Mouse (Mus musculus): Measurements from ENCODE around the gene Asb17. TPM values are rescaled to one million over a fixed set of nuclear protein-coding genes. Genes with fewer than 3 reads are reported as not detected.
A peak's percentile ranks its signal among the peaks of the same experiment; 100 is the strongest.

The Asb17 gene
- polyA plus RNA-seq, 1 experiment from 2014 or later, result not detected

GRCm38 (mm10) chr3:153806773-153807443 is 37.1 kb upstream of the Asb17 start:
- Histone ChIP-seq H3K27ac (ENCODE audit: low read depth) (no peak overlapping the region), H3K27me3 (replicated peaks; ENCODE audit: control insufficient read depth, insufficient read depth, low read length) (no peaks in the 10 kb centered on the region), H3K4me1 (replicated peaks; ENCODE audit: control insufficient read depth, insufficient read depth, low read length) (peaks cover 11% of the 10 kb centered on the region), H3K9me3 (ENCODE audit: control insufficient read depth, low read length) (no peaks in the 10 kb centered on the region), H3K4me3 (ENCODE audit: low read depth, low read length) (no peak overlapping the region), H3K36me3 (ENCODE audit: control insufficient read depth, insufficient read depth, low read length) (no peaks in the 10 kb centered on the region), H3K4me2 (ENCODE audit: low read length) (no peak overlapping the region), H3K9ac (ENCODE audit: low read length) (no peak overlapping the region)
- DNase-seq (ENCODE audit: low spot score), result no peak
- ATAC-seq (replicated peaks; ENCODE audit: low FRiP score, low TSS enrichment, low read depth), result no peak
- 89% methylated on average over 9 of the region's 9 CpGs for WGBS

GRCm38 (mm10) chr3:153807444-153808149 is 36.4 kb upstream of the Asb17 start:
- Histone ChIP-seq H3K9ac (ENCODE audit: low read length) (no peak overlapping the region), H3K9me3 (ENCODE audit: control insufficient read depth, low read length) (no peaks in the 10 kb centered on the region), H3K36me3 (ENCODE audit: control insufficient read depth, insufficient read depth, low read length) (no peaks in the 10 kb centered on the region), H3K4me1 (replicated peaks; ENCODE audit: control insufficient read depth, insufficient read depth, low read length) (peaks cover 11% of the 10 kb centered on the region), H3K27ac (ENCODE audit: low read depth) (no peak overlapping the region), H3K27me3 (replicated peaks; ENCODE audit: control insufficient read depth, insufficient read depth, low read length) (no peaks in the 10 kb centered on the region), H3K4me2 (ENCODE audit: low read length) (no peak overlapping the region), H3K4me3 (ENCODE audit: low read depth, low read length) (no peak overlapping the region)
- DNase-seq (ENCODE audit: low spot score) (no peak), ATAC-seq (replicated peaks; ENCODE audit: low FRiP score, low TSS enrichment, low read depth) (no peak)
- 82% methylated on average over 9 of the region's 9 CpGs for WGBS

GRCm38 (mm10) chr3:153808406-153808805 is 35.6 kb upstream of the Asb17 start:
- Histone ChIP-seq H3K9me3 (ENCODE audit: control insufficient read depth, low read length) (no peaks in the 10 kb centered on the region), H3K36me3 (ENCODE audit: control insufficient read depth, insufficient read depth, low read length) (no peaks in the 10 kb centered on the region), H3K27me3 (replicated peaks; ENCODE audit: control insufficient read depth, insufficient read depth, low read length) (no peaks in the 10 kb centered on the region), H3K4me3 (ENCODE audit: low read depth, low read length) (no peak overlapping the region), H3K4me1 (replicated peaks; ENCODE audit: control insufficient read depth, insufficient read depth, low read length) (peaks cover 11% of the 10 kb centered on the region), H3K27ac (ENCODE audit: low read depth) (no peak overlapping the region), H3K9ac (ENCODE audit: low read length) (no peak overlapping the region), H3K4me2 (ENCODE audit: low read length) (no peak overlapping the region)
- no peak for ATAC-seq (replicated peaks; ENCODE audit: low FRiP score, low TSS enrichment, low read depth)
- no peak for DNase-seq (ENCODE audit: low spot score)
- 66% methylated on average over 13 of the region's 13 CpGs for WGBS

- no peak overlapping the region for H3K4me2 ChIP-seq (ENCODE audit: low read length)
- ATAC-seq (replicated peaks; ENCODE audit: low FRiP score, low TSS enrichment, low read depth) (no peak), DNase-seq (ENCODE audit: low spot score) (no peak)
- no peak overlapping the region for H3K27ac ChIP-seq (ENCODE audit: low read depth)
- H3K27me3 ChIP-seq (replicated peaks; ENCODE audit: control insufficient read depth, insufficient read depth, low read length), result no peaks in the 10 kb centered on the region
- no peak overlapping the region for H3K4me3 ChIP-seq (ENCODE audit: low read depth, low read length)
- H3K9ac ChIP-seq (ENCODE audit: low read length), result no peak overlapping the region
- 89% methylated on average over 8 of the region's 8 CpGs for WGBS
- H3K4me1 ChIP-seq (replicated peaks; ENCODE audit: control insufficient read depth, insufficient read depth, low read length), result peaks cover 19% of the 10 kb centered on the region
- peaks cover 3% of the 10 kb centered on the region; the same call in 1 of the 2 replicates for H3K9me3 ChIP-seq (ENCODE audit: control insufficient read depth, low read length)
- H3K36me3 ChIP-seq (ENCODE audit: control insufficient read depth, insufficient read depth, low read length), result no peaks in the 10 kb centered on the region
These were observed 30.0 kb upstream of the Asb17 start for GRCm38 (mm10) chr3:153814026-153814425.

- H3K27me3 ChIP-seq (replicated peaks; ENCODE audit: control insufficient read depth, insufficient read depth, low read length), result no peaks in the 10 kb centered on the region
- no peak for ATAC-seq (replicated peaks; ENCODE audit: low FRiP score, low TSS enrichment, low read depth)
- 78% methylated on average over 9 of the region's 9 CpGs for WGBS
- H3K27ac ChIP-seq (ENCODE audit: low read depth), result no peak overlapping the region; the same call in 1 of the 2 replicates
- no peak overlapping the region for H3K4me3 ChIP-seq (ENCODE audit: low read depth, low read length)
- H3K4me2 ChIP-seq (ENCODE audit: low read length), result no peak overlapping the region
- H3K36me3 ChIP-seq (ENCODE audit: control insufficient read depth, insufficient read depth, low read length), result no peaks in the 10 kb centered on the region
- H3K4me1 ChIP-seq (replicated peaks; ENCODE audit: control insufficient read depth, insufficient read depth, low read length), result peaks cover 12% of the 10 kb centered on the region
- H3K9me3 ChIP-seq (ENCODE audit: control insufficient read depth, low read length), result peaks cover 3% of the 10 kb centered on the region; the same call in 1 of the 2 replicates
- no peak overlapping the region for H3K9ac ChIP-seq (ENCODE audit: low read length)
- no peak for DNase-seq (ENCODE audit: low spot score)
These were observed 26.6 kb upstream of the Asb17 start for GRCm38 (mm10) chr3:153817376-153817890.

GRCm38 (mm10) chr3:153818723-153819122 is 25.3 kb upstream of the Asb17 start:
- no peak overlapping the region for H3K9ac ChIP-seq (ENCODE audit: low read length)
- ATAC-seq (replicated peaks; ENCODE audit: low FRiP score, low TSS enrichment, low read depth) (no peak), DNase-seq (ENCODE audit: low spot score) (no peak)
- peaks cover 12% of the 10 kb centered on the region for H3K4me1 ChIP-seq (replicated peaks; ENCODE audit: control insufficient read depth, insufficient read depth, low read length)
- no peak overlapping the region for H3K4me3 ChIP-seq (ENCODE audit: low read depth, low read length)
- H3K9me3 ChIP-seq (ENCODE audit: control insufficient read depth, low read length), result peaks cover 3% of the 10 kb centered on the region; the same call in 1 of the 2 replicates
- H3K36me3 ChIP-seq (ENCODE audit: control insufficient read depth, insufficient read depth, low read length), result no peaks in the 10 kb centered on the region
- 92% methylated on average over 3 of the region's 3 CpGs for WGBS
- H3K27me3 ChIP-seq (replicated peaks; ENCODE audit: control insufficient read depth, insufficient read depth, low read length), result no peaks in the 10 kb centered on the region
- H3K4me2 ChIP-seq (ENCODE audit: low read length), result no peak overlapping the region
- H3K27ac ChIP-seq (ENCODE audit: low read depth), result no peak overlapping the region

GRCm38 (mm10) chr3:153819438-153819837 is 24.6 kb upstream of the Asb17 start:
- DNase-seq (ENCODE audit: low spot score) (no peak), ATAC-seq (replicated peaks; ENCODE audit: low FRiP score, low TSS enrichment, low read depth) (no peak)
- H3K9me3 ChIP-seq (ENCODE audit: control insufficient read depth, low read length), result peaks cover 3% of the 10 kb centered on the region; the same call in 1 of the 2 replicates
- no peaks in the 10 kb centered on the region for H3K36me3 ChIP-seq (ENCODE audit: control insufficient read depth, insufficient read depth, low read length)
- peaks cover 19% of the 10 kb centered on the region for H3K4me1 ChIP-seq (replicated peaks; ENCODE audit: control insufficient read depth, insufficient read depth, low read length)
- H3K4me2 ChIP-seq (ENCODE audit: low read length), result no peak overlapping the region
- no peak overlapping the region for H3K27ac ChIP-seq (ENCODE audit: low read depth)
- H3K9ac ChIP-seq (ENCODE audit: low read length), result no peak overlapping the region
- 89% methylated on average over 9 of the region's 9 CpGs for WGBS
- H3K4me3 ChIP-seq (ENCODE audit: low read depth, low read length), result no peak overlapping the region
- no peaks in the 10 kb centered on the region for H3K27me3 ChIP-seq (replicated peaks; ENCODE audit: control insufficient read depth, insufficient read depth, low read length)

- H3K27me3 ChIP-seq (replicated peaks; ENCODE audit: control insufficient read depth, insufficient read depth, low read length), result no peaks in the 10 kb centered on the region
- no peak for DNase-seq (ENCODE audit: low spot score)
- H3K9me3 ChIP-seq (ENCODE audit: control insufficient read depth, low read length), result no peaks in the 10 kb centered on the region
- no peaks in the 10 kb centered on the region for H3K36me3 ChIP-seq (ENCODE audit: control insufficient read depth, insufficient read depth, low read length)
- no peak overlapping the region for H3K4me3 ChIP-seq (ENCODE audit: low read depth, low read length)
- WGBS, result 48% methylated on average over 11 of the region's 11 CpGs
- no peak overlapping the region for H3K4me2 ChIP-seq (ENCODE audit: low read length)
- ATAC-seq (replicated peaks; ENCODE audit: low FRiP score, low TSS enrichment, low read depth), result no peak
- H3K4me1 ChIP-seq (replicated peaks; ENCODE audit: control insufficient read depth, insufficient read depth, low read length), result peaks cover 8% of the 10 kb centered on the region
- H3K9ac ChIP-seq (ENCODE audit: low read length), result no peak overlapping the region
- peak overlapping the region; percentile 43; the same call in 1 of the 2 replicates for H3K27ac ChIP-seq (ENCODE audit: low read depth)
These were observed 20.1 kb upstream of the Asb17 start for GRCm38 (mm10) chr3:153823671-153824515.
